Mouse (Mus musculus): Measurements from ENCODE around the gene Pianp.

DNA sequence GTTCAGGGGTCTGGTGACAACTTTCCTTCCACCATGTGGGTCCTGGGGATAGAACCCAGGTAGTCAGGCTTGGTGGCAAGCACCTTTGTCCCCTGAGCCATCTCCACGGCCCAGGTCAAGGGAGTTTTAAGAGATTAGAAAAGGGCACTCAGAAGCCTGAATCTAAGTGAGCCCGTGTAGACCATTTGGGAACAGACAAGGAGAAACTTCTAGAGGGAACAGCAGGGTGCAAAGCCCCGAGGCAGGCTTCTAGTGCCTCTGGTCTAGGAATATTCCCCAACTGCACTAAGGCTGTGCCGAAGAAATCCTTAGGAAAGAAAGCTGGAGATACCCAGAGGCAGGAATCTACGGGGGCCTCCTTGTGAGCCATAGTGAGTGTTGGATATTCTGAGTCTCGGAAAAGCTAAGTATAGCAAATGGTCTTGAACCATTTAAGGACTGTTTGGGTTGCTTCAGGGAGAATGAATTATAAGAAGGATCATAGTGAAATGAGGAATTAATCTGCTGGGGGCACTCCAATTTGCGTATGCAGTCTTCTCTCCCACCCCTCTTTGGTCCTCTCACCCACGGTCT lies 577 bp upstream of the Pianp start:
- TF ChIP-seq CTCF (IDR thresholded peaks at IDR 0.05; ENCODE audit: borderline replicate concordance, insufficient read depth, low read depth, low read length) (no peak), POLR2A (IDR thresholded peaks at IDR 0.05; ENCODE audit: borderline replicate concordance, insufficient read depth, low read length) (no peak)
